Mouse (Mus musculus) kidney, postnatal 10 days (tissue): Measurements from ENCODE around the gene Ccl5.

ENCODE experiments used
- DNase-seq: peaks from one replicate; pipeline ENCODE4 v3.0.0; 2021; ENCODE audit warnings: mixed read lengths

Ccl5 gene

DNA sequence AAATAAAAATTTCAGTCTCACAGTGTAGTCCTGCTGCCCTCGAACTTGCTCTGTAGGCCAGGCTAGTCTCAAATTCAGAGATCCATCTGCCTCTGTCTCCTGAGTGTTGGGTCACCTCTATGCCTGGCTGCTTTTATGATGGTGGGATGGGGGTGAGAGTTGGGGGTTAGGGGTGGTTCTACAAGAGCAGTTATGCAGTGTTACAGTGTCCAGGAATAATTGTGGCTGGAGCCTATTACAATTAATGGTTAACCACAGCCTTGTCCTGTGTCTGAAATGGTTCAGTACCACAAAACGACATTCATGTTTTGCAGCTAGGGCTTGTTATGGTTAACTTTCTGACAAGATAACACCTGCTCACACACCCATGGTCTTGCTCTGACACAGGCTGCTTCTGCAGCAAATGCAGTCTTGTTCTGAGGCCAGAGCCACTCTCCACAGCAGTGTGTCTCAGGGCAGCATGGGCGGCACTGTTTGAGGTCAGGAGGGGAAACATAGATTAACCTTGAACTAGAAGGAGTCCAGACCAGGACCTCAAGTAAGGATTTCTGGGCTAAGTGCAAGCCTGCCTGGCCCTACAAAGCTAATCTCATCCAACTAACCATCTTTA, 8.5 kb upstream of the Ccl5 start:
- peak; percentile 27 for DNase-seq

DNA sequence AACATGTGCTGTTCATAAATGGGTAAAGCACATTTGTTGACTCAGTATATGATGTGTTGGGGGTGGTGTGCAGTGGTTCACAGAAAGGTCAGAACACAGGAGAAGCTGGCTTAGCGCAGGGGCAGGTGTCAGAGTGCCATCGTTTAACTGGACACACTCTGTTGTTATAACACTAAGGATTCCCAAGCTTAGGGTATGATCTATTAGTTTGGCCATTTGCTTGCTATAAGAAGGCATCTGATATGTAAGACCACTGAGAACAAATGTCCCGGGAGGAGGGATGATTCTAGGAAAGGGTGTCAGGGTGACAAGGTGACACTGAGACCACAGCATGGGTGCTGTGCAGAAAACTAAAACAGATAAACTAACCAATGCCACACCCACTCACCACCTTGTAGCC, 6.5 kb upstream of the Ccl5 start:
- no peak for DNase-seq

DNA sequence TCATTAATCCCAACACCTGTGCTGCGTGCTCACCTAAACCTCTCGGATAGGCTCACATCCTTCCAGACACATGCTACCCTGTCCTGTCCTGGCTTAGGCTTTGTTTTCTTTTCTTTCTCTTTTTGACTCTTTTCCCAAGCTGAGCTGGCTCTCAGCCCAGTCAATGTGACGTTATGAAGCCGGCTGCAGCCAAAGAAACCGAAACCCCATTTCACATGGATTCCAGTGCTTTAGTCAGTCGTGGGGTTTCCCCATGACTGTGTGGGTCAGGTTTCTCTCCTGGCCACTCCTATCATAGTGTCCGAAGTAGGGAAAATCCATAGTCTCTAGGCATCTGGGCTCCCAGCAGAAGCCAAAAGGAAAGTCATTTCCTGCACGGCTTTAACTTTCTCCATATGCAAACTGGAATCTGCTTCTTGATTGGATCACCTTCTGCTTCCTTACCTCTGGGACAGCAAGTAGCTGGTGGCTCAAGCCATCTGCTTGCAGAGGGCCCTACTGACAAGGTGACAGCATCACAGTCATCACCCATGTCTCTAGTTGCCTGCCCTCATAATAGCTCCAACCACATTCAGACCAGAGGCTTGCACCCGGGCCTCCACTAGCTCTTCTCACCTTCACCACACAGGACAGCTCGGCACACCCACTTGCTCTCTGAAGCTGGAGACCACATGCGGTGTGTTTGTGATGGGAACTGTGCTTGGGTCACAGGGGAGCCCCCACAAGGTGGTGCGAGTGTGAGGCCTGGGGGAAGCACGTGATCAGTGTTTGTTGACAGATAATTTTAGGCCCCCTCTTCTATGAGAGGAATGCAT, 4.5 kb upstream of the Ccl5 start:
- DNase-seq: peak; percentile 90

DNA sequence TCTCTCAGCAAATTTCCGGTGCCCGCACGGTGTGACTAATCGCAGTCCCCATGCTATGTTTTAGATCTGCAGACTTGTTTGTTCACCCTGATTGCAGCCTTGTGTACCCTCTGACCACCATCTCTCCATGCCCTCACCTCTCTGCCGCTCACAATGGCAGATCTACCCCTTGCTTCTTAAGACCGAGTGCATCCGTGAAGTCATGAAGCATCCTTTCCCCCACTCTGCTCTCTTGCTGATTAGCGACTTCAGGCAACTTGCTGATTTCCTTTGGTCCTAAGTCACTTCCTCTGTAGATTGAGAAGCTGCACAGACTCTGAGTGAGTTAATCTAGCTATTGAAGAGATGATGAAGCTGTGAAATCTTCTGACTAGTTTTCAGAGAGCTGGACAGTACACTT, 3.8 kb upstream of the Ccl5 start:
- no peak for DNase-seq

DNA sequence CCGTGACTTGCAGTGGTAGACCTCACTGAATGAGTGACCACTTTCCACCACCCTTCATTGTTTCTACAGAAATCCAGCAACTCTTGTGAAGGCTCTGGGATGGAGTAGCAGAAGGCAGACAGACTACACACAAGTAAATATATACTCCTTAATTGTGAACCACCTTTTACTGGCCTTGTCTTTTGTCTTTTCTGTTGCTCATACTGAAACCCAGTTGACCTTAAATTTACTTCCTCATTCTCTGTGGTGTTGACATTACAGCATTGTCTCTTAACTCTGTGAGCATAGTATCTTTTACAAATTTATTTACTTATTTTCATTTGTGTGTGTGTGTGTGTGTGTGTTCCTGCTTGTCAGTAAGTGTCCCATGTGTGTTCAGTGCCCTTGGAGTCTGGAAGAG, 2.9 kb upstream of the Ccl5 start:
- no peak for DNase-seq

DNA sequence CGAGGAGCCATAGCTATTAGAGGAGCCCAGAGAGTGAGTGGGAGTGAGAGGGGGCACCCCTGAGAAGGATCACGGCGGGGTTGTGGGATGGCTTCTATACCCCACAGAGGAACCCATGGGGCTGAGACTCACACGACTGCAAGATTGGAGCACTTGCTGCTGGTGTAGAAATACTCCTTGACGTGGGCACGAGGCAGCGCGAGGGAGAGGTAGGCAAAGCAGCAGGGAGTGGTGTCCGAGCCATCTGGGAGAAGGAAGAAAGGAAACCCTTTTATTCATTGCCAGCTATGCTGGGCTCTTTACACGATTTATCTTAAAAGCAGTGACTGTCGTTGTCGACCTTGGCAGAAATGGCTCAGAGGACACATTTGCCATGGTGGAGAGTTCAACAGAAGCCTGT, 1.3 kb downstream of the Ccl5 start:
- DNase-seq: no peak

DNA sequence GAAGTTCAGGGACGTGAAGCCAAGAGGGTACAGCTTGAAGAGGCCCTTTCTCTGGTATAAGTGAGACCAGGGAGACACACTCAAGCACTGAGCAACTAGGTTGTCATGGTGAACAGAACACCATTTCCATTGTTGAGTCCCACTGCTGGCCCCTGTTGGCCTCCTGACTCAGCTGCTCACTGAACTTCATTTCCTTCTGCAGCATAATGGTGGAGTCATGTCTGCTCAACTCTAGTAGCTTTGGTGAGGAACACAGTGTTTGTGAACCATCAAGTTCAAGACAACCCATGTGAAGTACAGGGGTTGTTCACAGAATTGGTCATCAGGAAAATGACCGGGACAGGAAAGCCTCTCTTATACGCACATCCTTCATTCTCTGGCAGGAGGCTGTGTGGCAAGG, 8.2 kb downstream of the Ccl5 start, which contains the start of gene Heatr9:
Gene Heatr9, minus strand, starts transcription at position 101 of the 400 bp plus-strand sequence.
- DNase-seq: no peak

DNA sequence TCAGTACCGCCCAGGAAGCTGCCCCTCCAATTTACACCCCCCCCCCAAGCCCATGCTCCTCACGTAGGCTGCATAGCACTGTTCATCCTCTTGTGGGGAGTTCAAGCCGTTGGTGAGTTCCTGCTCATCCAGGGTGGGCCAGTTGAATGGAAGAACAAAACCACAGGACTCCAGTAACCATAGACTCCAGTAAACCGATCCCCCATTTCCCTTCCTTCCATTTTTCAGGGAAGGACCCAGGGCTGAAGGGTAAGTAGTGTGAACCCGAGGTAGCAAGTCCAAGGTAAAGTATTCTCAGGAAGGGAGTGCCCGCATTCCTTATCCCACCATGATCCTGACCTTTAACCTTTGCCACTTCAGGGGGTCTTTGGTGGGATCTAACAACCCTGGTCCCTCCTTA, 11.9 kb downstream of the Ccl5 start:
- no peak for DNase-seq

DNA sequence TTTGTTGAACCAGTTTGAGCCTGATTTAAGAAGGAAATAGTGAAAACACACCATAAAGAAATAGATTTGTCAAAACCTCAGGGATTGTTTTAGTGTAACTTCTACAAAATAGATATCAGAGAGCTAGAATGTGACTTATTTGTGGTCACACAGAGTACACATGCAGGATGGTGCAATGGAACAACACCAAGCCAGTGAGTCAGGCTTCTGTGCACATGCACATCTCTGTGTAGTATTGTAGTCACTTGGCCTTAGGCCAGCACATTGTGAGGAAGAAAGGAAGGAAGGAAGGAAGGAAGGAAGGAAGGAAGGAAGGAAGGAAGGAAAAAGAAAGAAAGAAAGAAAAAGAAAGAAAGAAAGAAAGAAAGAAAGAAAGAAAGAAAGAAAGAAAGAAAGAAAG, 13.2 kb downstream of the Ccl5 start:
- DNase-seq: no peak

DNA sequence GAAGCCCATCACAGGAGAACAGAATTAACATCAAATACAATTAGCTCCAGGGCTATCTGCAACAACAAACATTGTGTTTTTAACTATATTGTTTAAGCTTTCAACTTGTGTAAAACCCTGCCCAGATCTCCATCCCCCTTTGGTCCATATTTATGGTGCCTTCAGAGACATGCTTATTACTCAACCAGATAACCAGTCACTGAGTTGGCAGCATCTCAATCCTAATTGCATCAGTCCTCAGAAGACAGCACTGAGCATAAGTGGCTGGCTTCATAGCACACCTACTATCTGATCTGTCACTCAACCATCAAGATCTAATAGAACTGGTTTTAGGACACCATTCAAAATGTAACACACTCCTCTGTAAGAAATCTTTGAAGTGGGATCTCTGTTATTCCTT, 20.8 kb downstream of the Ccl5 start:
- no peak for DNase-seq

DNA sequence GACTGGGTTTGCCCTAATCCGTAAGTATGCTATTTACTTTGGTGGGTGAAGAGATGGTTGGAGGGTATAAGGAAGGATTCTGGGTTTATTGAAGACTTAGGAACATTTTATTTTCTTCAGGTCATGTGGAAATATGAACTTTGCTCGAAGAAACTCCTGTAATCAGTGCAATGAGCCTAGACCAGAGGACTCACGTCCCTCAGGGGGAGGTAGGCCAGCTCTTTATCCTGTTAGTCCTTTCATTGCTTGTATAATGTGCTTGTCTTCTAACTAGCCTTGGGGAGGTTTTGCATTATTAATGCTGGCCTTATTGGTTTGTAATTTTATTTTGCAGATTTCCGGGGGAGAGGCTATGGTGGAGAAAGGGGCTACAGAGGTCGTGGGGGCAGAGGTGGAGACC, 26.0 kb downstream of the Ccl5 start:
- no peak for DNase-seq

DNA sequence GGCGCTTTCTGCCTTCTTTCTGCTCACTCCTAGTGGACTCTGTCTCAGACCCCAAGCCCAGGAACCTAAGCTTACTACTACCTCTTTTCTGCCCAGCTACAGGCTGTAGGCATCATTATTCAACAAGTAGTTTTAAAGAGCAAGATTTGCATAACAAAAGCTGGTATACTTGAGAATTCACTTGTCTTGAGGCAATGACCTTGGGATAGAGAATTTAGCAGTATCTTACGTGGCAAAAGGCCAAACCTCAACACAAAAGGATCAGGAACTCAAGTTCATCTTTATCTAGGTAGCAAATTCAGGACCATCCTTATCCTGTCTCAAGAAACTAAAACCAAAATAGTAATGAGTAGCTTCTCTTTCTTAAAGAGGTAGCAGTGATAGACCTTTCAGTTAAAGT, 34.7 kb downstream of the Ccl5 start:
- DNase-seq: no peak

DNA sequence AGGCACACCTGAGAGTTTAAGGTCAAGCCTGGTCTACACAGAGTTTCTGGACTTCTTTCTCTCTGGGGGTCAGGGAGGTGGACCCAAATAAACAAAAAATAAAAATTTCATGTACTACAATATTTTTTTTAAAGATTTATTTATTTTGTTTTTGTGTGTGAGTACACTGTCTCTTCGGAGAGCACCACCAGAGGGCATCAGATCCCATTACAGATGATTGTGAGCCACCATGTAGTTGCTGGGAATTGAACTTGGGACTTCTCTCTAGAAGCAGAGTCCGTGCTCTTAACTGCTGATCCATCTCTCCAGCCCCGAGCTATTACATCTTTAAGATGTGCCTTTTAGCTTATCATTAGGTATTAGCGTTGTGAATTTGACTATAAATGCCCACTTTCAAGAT, 38.8 kb downstream of the Ccl5 start:
- DNase-seq: no peak
